ENCODE assay signal across 9 mouse cellular contexts in genomic region chr11:84066071-84066481, GRCm38 (mm10). TPM values are rescaled to one million over a fixed set of nuclear protein-coding genes. Genes with fewer than 3 reads are reported as not detected.
DNase-seq lines count a peak whose midpoint lies in the region; ATAC-seq and TF ChIP-seq lines count a peak whose summit lies in the region.
"Had no signal": no experiment of that assay in that cellular context is flagged by ENCODE, and none has a peak within 500 bp of the region (broad histone marks: within the 10 kb centered on the region; RNA-seq: fewer than 3 reads in every experiment).

No protein-coding gene starts in this region.

- TF ChIP-seq POLR2A in limb, embryonic 14.5 days (IDR thresholded peaks at IDR 0.05; ENCODE audit: borderline replicate concordance, extremely low read depth, insufficient read depth, insufficient read length), result no peak

- no peak for TF ChIP-seq EP300 in lung, postnatal 0 days (IDR thresholded peaks at IDR 0.05)

- TF ChIP-seq CTCF in lung, postnatal 0 days (IDR thresholded peaks at IDR 0.05), result peak; percentile 61

- H3K9me3 ChIP-seq in lung, postnatal 0 days (ENCODE audit: low read length), result no peaks in the 10 kb centered on the region
- no peaks in the 10 kb centered on the region for H3K9me3 ChIP-seq in limb, embryonic 14.5 days (ENCODE audit: control insufficient read depth, low read length)
- H3K9me3 ChIP-seq: embryonic facial prominence, embryonic 15.5 days had no signal

- H3K9ac ChIP-seq in lung, postnatal 0 days (replicated peaks; ENCODE audit: low read depth), result no peak overlapping the region
- no peak overlapping the region for H3K9ac ChIP-seq in limb, embryonic 14.5 days (ENCODE audit: low read depth, low read length, severe bottlenecking)
- H3K9ac ChIP-seq: embryonic facial prominence, embryonic 15.5 days had no signal

- no peaks in the 10 kb centered on the region for H3K36me3 ChIP-seq in lung, postnatal 0 days (ENCODE audit: insufficient read depth, low read length)
- no peaks in the 10 kb centered on the region for H3K36me3 ChIP-seq in limb, embryonic 14.5 days (ENCODE audit: control insufficient read depth, insufficient read depth, low read length)
- H3K36me3 ChIP-seq in splenic B cell, adult 2 months (ENCODE audit: control insufficient read depth, insufficient read depth, low read length, poor library complexity, severe bottlenecking), result no peaks in the 10 kb centered on the region
- H3K36me3 ChIP-seq: embryonic facial prominence, embryonic 15.5 days had no signal

- peak; percentile 57 for DNase-seq in lung, postnatal 0 days (ENCODE audit: low spot score)
- no peak for DNase-seq in lung, postnatal 36 days
- DNase-seq in cerebellum, adult 9-10 months, result peak; percentile 75
- peak; percentile 24 for DNase-seq in heart, postnatal 4 days
- DNase-seq in limb, embryonic 14.5 days (ENCODE audit: low spot score), result peak; percentile 29
- DNase-seq in splenic B cell, adult 2 months (ENCODE audit: low read depth, low spot score), result peak; percentile 45
- no peak for DNase-seq in right cerebral cortex, adult 18-20 months
- DNase-seq in urinary bladder, postnatal 10 days (ENCODE audit: low spot score), result no peak

- no peaks in the 10 kb centered on the region for H3K27me3 ChIP-seq in lung, postnatal 0 days (replicated peaks; ENCODE audit: insufficient read depth, low read length)
- peaks cover 18% of the 10 kb centered on the region for H3K27me3 ChIP-seq in limb, embryonic 14.5 days (ENCODE audit: control insufficient read depth, insufficient read depth, low read length)
- no peaks in the 10 kb centered on the region; the same call in 1 of the 2 replicates for H3K27me3 ChIP-seq in splenic B cell, adult 2 months (ENCODE audit: control insufficient read depth, insufficient read depth, low read length, poor library complexity, severe bottlenecking)

- no peak overlapping the region for H3K27ac ChIP-seq in lung, postnatal 0 days (ENCODE audit: low read length)
- H3K27ac ChIP-seq in limb, embryonic 14.5 days (replicated peaks; ENCODE audit: low read depth, low read length), result no peak overlapping the region
- H3K27ac ChIP-seq: embryonic facial prominence, embryonic 15.5 days had no signal

- ATAC-seq in lung, postnatal 0 days, result no peak
- no peak for ATAC-seq in limb, embryonic 14.5 days (ENCODE audit: low FRiP score, low read depth)

- no peak overlapping the region; the same call in 1 of the 2 replicates for H3K4me3 ChIP-seq in lung, postnatal 0 days (ENCODE audit: low read depth, low read length)
- 0 out of 2 replicates have a peak overlapping the region, but pooled peaks have one; percentile 2 for H3K4me3 ChIP-seq in limb, embryonic 14.5 days (replicated peaks; ENCODE audit: low read length)

- no peaks in the 10 kb centered on the region; the same call in 1 of the 2 replicates for H3K4me1 ChIP-seq in lung, postnatal 0 days (ENCODE audit: insufficient read depth, low read depth, low read length)
- peaks cover 20% of the 10 kb centered on the region for H3K4me1 ChIP-seq in limb, embryonic 14.5 days (ENCODE audit: control insufficient read depth, insufficient read depth, low read length)

- H3K4me2 ChIP-seq in lung, postnatal 0 days (replicated peaks; ENCODE audit: low read depth, low read length), result peak overlapping the region; percentile 89
- H3K4me2 ChIP-seq in limb, embryonic 14.5 days (replicated peaks; ENCODE audit: low read depth, low read length, severe bottlenecking), result no peak overlapping the region

- 5% methylated on average over 11 of the region's 11 CpGs for WGBS in lung, postnatal 0 days
- WGBS in limb, embryonic 14.5 days, result 5% methylated on average over 11 of the region's 11 CpGs

RNA-seq across cellular contexts. Expression of gene Dusp14, which starts 3.0 kb away (rescaled TPM):
- polyA plus RNA-seq in lung, postnatal 0 days (2015; fragmentation: Nextera tagmentation; extraction: Ambion mirVana), result 66.7 and 69.2 TPM in 2 replicates
- total RNA-seq in heart, postnatal 4 days (2021), result 1 to 10 TPM in 1 of 2 experiments, under 1 TPM in 1; 0.29 to 1.4 TPM
- polyA plus RNA-seq in limb, embryonic 14.5 days (2012; rRNA removed), result 15.3 and 18.2 TPM in 2 replicates
- polyA plus RNA-seq in limb, embryonic 14.5 days (2014; fragmentation: Nextera tagmentation; extraction: Ambion mirVana), result 21.9 and 23.6 TPM in 2 replicates

Comparison
In these comparisons a context has a peak if more than half of its experiments do, and no peak if none do; other contexts are left out.
1. DNase-seq: peak in lung, postnatal 0 days (single experiment), cerebellum, adult 9-10 months (single experiment), heart, postnatal 4 days (single experiment), limb, embryonic 14.5 days (single experiment) and splenic B cell, adult 2 months (single experiment); none in lung, postnatal 36 days (single experiment), right cerebral cortex, adult 18-20 months (single experiment) and urinary bladder, postnatal 10 days (single experiment).